Mouse (Mus musculus) liver, embryonic 14.5 days (tissue): ENCODE measurements around the gene Zbtb43.

ENCODE experiments used
- CTCF ChIP-seq: IDR thresholded peaks from 2 replicates; pipeline ENCODE4 v1.5.1; 2016; ENCODE audit warnings: antibody characterized with exemption, low read depth, control low read depth
- EP300 ChIP-seq: IDR thresholded peaks from 2 replicates; pipeline ENCODE4 v1.6.1; 2016; ENCODE audit warnings: antibody characterized with exemption, low read depth

DNA sequence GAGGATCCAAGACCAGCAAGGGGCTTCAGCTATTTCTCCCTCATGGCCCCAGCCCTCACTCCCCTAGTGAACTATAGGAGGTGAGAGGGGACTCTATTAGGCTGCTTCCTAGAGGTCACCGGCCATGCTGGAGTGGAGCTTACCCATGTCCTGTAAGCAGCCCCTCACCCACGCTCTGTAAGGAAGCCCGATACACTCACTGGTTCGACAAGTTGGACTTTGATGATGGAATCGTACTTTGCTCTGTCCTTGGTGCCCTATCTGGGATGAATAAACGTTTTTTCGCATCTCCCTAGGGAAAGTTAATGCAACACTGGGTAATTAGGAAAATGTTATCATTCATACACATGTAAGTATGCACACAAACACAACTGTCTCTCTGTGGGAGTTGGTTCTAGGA is 6.3 kb downstream of the Zbtb43 start:
- TF ChIP-seq EP300 (no peak), CTCF (no peak)
